Mouse (Mus musculus) heart, embryonic 16.5 days (tissue): ENCODE measurements at regions not wholly inside any gene's neighbourhood (a gene's known extent, or its start where the extent isn't known, plus 50 kb on each side); places are given as distances from the start of the nearest gene placed in this dataset.
"Not testable (repeated sequence)": the region's sequence is repeated elsewhere in the genome, so short reads cannot be mapped to it uniquely, and the experiment has no call there.

Experiments
- ATAC-seq: fragments of 200-750 bp; cut with Nextera tagmentation; replicated peaks from 2 replicates; pipeline ENCODE4 v1.8.0; 2017; ENCODE audit warnings: moderate number of reproducible peaks; ENCODE audit not compliant: insufficient read depth, low FRiP score; ENCODE audit errors: extremely low read depth
- H3K27ac ChIP-seq: fragments of 300-500 bp; sonication (generic); 2 replicates; pipeline ENCODE4 v1.5.1; 2014; ENCODE audit warnings: mild to moderate bottlenecking, low read length, control low read depth, moderate library complexity
- H3K27me3 ChIP-seq: fragments of 300-500 bp; sonication (generic); 2 replicates; pipeline ENCODE4 v1.6.1; 2014; ENCODE audit warnings: low read length, mixed read lengths; ENCODE audit not compliant: control insufficient read depth, insufficient read depth
- H3K36me3 ChIP-seq: fragments of 300-500 bp; sonication (generic); 2 replicates; pipeline ENCODE4 v1.6.1; 2014; ENCODE audit not compliant: control insufficient read depth, insufficient read depth
- H3K4me1 ChIP-seq: fragments of 300-500 bp; sonication (generic); 2 replicates; pipeline ENCODE4 v1.6.1; 2014; ENCODE audit warnings: low read length, mixed read lengths; ENCODE audit not compliant: control insufficient read depth, insufficient read depth
- H3K4me2 ChIP-seq: fragments of 300-500 bp; sonication (generic); 2 replicates; pipeline ENCODE4 v1.6.1; 2014; ENCODE audit warnings: low read depth, mild to moderate bottlenecking, control low read depth, low read length
- H3K4me3 ChIP-seq: fragments of 300-500 bp; sonication (generic); 2 replicates; pipeline ENCODE4 v1.5.1; 2014; ENCODE audit warnings: mild to moderate bottlenecking, control low read depth, low read length
- H3K9ac ChIP-seq: fragments of 300-500 bp; sonication (generic); 2 replicates; pipeline ENCODE4 v1.6.1; 2014; ENCODE audit warnings: low read length, control low read depth
- H3K9me3 ChIP-seq: fragments of 300-500 bp; sonication (generic); replicated peaks from 2 replicates; pipeline ENCODE4 v1.6.1; 2016; ENCODE audit warnings: low read length; ENCODE audit not compliant: control insufficient read depth
- WGBS: fragments of 180-500 bp; shearing (Covaris S2); extraction: QIAGEN DNeasy Blood & Tissue Kit; methylation state at CpG from one replicate; pipeline ENCODE4 v1.1.7; 2014; 5-methylcytosine and 5-hydroxymethylcytosine counted together

- Histone ChIP-seq H3K9ac (no peak overlapping the region), H3K4me2 (no peak overlapping the region), H3K9me3 (no peaks in the 10 kb centered on the region), H3K36me3 (no peaks in the 10 kb centered on the region), H3K4me3 (no peak overlapping the region), H3K27ac (no peak overlapping the region), H3K27me3 (no peaks in the 10 kb centered on the region), H3K4me1 (no peaks in the 10 kb centered on the region)
- WGBS: 66% methylated on average over 1 of the region's 1 CpGs
- no peak for ATAC-seq
Measured at GRCm38 (mm10) chr3:82221924-82222323, 76.3 kb upstream of the Gucy1a1 start.

- 67% methylated on average over 1 of the region's 1 CpGs for WGBS
- not testable (repeated sequence) for H3K9ac ChIP-seq, H3K4me3 ChIP-seq, H3K4me1 ChIP-seq, H3K36me3 ChIP-seq, H3K9me3 ChIP-seq, H3K27ac ChIP-seq, H3K27me3 ChIP-seq, ATAC-seq, H3K4me2 ChIP-seq
Measured at GRCm38 (mm10) chr3:82219192-82219885, 73.8 kb upstream of the Gucy1a1 start.

- H3K27me3 ChIP-seq: no peaks in the 10 kb centered on the region
- no peak overlapping the region for H3K4me2 ChIP-seq
- no peak overlapping the region for H3K27ac ChIP-seq
- no peaks in the 10 kb centered on the region for H3K4me1 ChIP-seq
- H3K9ac ChIP-seq: no peak overlapping the region
- WGBS: 71% methylated on average over 6 of the region's 6 CpGs
- no peaks in the 10 kb centered on the region for H3K36me3 ChIP-seq
- ATAC-seq: no peak
- H3K9me3 ChIP-seq: no peaks in the 10 kb centered on the region
- no peak overlapping the region for H3K4me3 ChIP-seq
Measured at GRCm38 (mm10) chr3:82214566-82215465, 69.2 kb upstream of the Gucy1a1 start.

GRCm38 (mm10) chr3:82207321-82207720, 61.7 kb upstream of the Gucy1a1 start:
- WGBS: 77% methylated on average over 5 of the region's 5 CpGs
- H3K27ac ChIP-seq: no peak overlapping the region

More at GRCm38 (mm10) chr3:82207321-82207720, 61.7 kb upstream of the Gucy1a1 start:
- Histone ChIP-seq H3K9ac (no peak overlapping the region), H3K36me3 (no peaks in the 10 kb centered on the region), H3K4me2 (no peak overlapping the region), H3K9me3 (no peaks in the 10 kb centered on the region), H3K27me3 (no peaks in the 10 kb centered on the region), H3K4me3 (no peak overlapping the region), H3K4me1 (no peaks in the 10 kb centered on the region)
- ATAC-seq: no peak
